Mouse (Mus musculus) left cerebral cortex, adult 9 months (tissue): Measurements from ENCODE around the gene Acad12.
"Not testable (repeated sequence)": the region's sequence is repeated elsewhere in the genome, so short reads cannot be mapped to it uniquely, and the experiment has no call there.

Experiments
- DNase-seq, 2 experiments: peaks; one replicate each; pipeline ENCODE4 v3.0.0; 2022; ENCODE audit warnings: low spot score in 2 of 2

The Acad12 gene

GRCm38 (mm10) chr5:121612036-121612435, 6.7 kb downstream of the Acad12 start:
- no peak for DNase-seq

- DNase-seq, result not testable (repeated sequence)
Observed at GRCm38 (mm10) chr5:121609556-121610135, 9.1 kb downstream of the Acad12 start.

- DNase-seq, result peak in 1 of 2 experiments; percentile 82
Observed at GRCm38 (mm10) chr5:121606151-121606550, 12.6 kb downstream of the Acad12 start.

GRCm38 (mm10) chr5:121603815-121604214, 14.9 kb downstream of the Acad12 start:
- DNase-seq, result not testable (repeated sequence)

GRCm38 (mm10) chr5:121601547-121602299, 17.0 kb downstream of the Acad12 start:
- peak in 1 of 2 experiments; percentile 93 for DNase-seq

- no peak for DNase-seq
Observed at GRCm38 (mm10) chr5:121598871-121599610, 19.7 kb downstream of the Acad12 start.

- DNase-seq, result no peak
Observed at GRCm38 (mm10) chr5:121597991-121598537, 20.7 kb downstream of the Acad12 start.

GRCm38 (mm10) chr5:121597332-121597731, 21.4 kb downstream of the Acad12 start:
- no peak for DNase-seq

GRCm38 (mm10) chr5:121596226-121596625, 22.5 kb downstream of the Acad12 start:
- no peak for DNase-seq

- no peak for DNase-seq
Observed at GRCm38 (mm10) chr5:121595758-121596157, 23.0 kb downstream of the Acad12 start.

GRCm38 (mm10) chr5:121594714-121595313, 23.9 kb downstream of the Acad12 start:
- DNase-seq, result no peak

- DNase-seq, result peak; percentile 32 to 71
Observed at GRCm38 (mm10) chr5:121593451-121594401, 25.0 kb downstream of the Acad12 start, which contains the start of gene Aldh2. TSS of gene Aldh2 (minus strand) at chr5:121593824.

GRCm38 (mm10) chr5:121592816-121593407, 25.8 kb downstream of the Acad12 start:
- DNase-seq, result no peak

- no peak for DNase-seq
Observed at GRCm38 (mm10) chr5:121592064-121592815, 26.5 kb downstream of the Acad12 start.

- DNase-seq, result no peak
Observed at GRCm38 (mm10) chr5:121591417-121592063, 27.2 kb downstream of the Acad12 start.

GRCm38 (mm10) chr5:121589928-121590327, 28.8 kb downstream of the Acad12 start:
- no peak for DNase-seq

- peak; percentile 55 to 81 for DNase-seq
Observed at GRCm38 (mm10) chr5:121586400-121587039, 32.2 kb downstream of the Acad12 start.

GRCm38 (mm10) chr5:121585699-121586098, 33.0 kb downstream of the Acad12 start:
- no peak for DNase-seq
